Mouse (Mus musculus) stomach, embryonic 15.5 days (tissue): ENCODE data around the gene Rdh11. TPM values are rescaled to one million over a fixed set of nuclear protein-coding genes. Genes with fewer than 3 reads are reported as not detected.

Experiments
- ATAC-seq: fragments of 200-750 bp; cut with Nextera tagmentation; 2 replicates; pipeline ENCODE4 v1.8.0; 2017; ENCODE audit warnings: low read depth, moderate number of reproducible peaks, moderate TSS enrichment; ENCODE audit not compliant: insufficient read depth, low FRiP score
- H3K27ac ChIP-seq: fragments of 300-500 bp; sonication (generic); 2 replicates; pipeline ENCODE4 v1.5.1; 2015; ENCODE audit warnings: mild to moderate bottlenecking, inconsistent platforms
- H3K27me3 ChIP-seq: fragments of 300-500 bp; sonication (generic); replicated peaks from 2 replicates; pipeline ENCODE4 v1.6.1; 2015; ENCODE audit warnings: inconsistent platforms
- H3K36me3 ChIP-seq: fragments of 300-500 bp; sonication (generic); 2 replicates; pipeline ENCODE4 v1.6.1; 2015; ENCODE audit warnings: inconsistent platforms
- H3K4me1 ChIP-seq: fragments of 300-500 bp; sonication (generic); 2 replicates; pipeline ENCODE4 v1.6.1; 2015; ENCODE audit warnings: inconsistent platforms
- H3K4me2 ChIP-seq: fragments of 300-500 bp; sonication (generic); 2 replicates; pipeline ENCODE4 v1.6.1; 2015; ENCODE audit warnings: mild to moderate bottlenecking, inconsistent platforms
- H3K4me3 ChIP-seq: fragments of 300-500 bp; sonication (generic); replicated peaks from 2 replicates; pipeline ENCODE4 v1.5.1; 2015; ENCODE audit warnings: inconsistent platforms
- H3K9ac ChIP-seq: fragments of 300-500 bp; sonication (generic); 2 replicates; pipeline ENCODE4 v1.6.1; 2015; ENCODE audit warnings: inconsistent platforms
- H3K9me3 ChIP-seq: fragments of 300-500 bp; sonication (generic); 2 replicates; pipeline ENCODE4 v1.6.1; 2016; ENCODE audit warnings: inconsistent platforms
- WGBS: fragments of 180-500 bp; shearing (Covaris S2); methylation state at CpG from one replicate; pipeline ENCODE4 v1.1.7; 2015; 5-methylcytosine and 5-hydroxymethylcytosine counted together
- polyA plus RNA-seq: library from polyadenylated mRNA; unstranded; fragments of >200 nt; fragmentation: Nextera tagmentation; extraction: Ambion mirVana; gene quantifications from 2 replicates; pipeline ENCODE4 v1.2.1, GENCODE M21; 2015

Gene Rdh11
- polyA plus RNA-seq, 1 experiment from 2014 or later = 27.0 TPM

DNA sequence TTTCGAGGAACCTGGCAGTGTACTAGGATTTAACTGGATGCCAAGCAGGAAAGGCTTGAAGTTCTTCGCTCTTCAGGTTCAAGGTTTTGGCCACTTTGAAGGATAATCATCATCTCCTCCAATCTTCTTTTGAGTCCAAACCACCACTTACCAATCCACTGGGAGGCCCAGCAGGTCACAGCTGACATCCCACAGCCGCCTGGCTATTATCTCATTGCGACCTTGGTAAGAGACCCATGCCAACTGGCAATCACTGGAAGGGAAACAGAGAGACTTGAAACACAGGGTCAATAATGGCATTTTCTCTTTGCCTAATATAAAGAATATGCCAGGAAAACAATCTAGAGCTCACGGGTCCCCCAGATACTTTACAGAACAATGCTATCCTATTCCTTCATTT, 16.1 kb downstream of the Rdh11 start:
- no peaks in the 10 kb centered on the region for H3K4me1 ChIP-seq
- 91% methylated on average over 5 of the region's 5 CpGs for WGBS
- peaks cover 8% of the 10 kb centered on the region; the same call in 1 of the 2 replicates for H3K36me3 ChIP-seq
- no peak for ATAC-seq
- no peak overlapping the region for H3K4me2 ChIP-seq
- H3K27ac ChIP-seq = no peak overlapping the region
- no peaks in the 10 kb centered on the region for H3K27me3 ChIP-seq
- no peaks in the 10 kb centered on the region for H3K9me3 ChIP-seq
- H3K9ac ChIP-seq = no peak overlapping the region
- no peak overlapping the region for H3K4me3 ChIP-seq

DNA sequence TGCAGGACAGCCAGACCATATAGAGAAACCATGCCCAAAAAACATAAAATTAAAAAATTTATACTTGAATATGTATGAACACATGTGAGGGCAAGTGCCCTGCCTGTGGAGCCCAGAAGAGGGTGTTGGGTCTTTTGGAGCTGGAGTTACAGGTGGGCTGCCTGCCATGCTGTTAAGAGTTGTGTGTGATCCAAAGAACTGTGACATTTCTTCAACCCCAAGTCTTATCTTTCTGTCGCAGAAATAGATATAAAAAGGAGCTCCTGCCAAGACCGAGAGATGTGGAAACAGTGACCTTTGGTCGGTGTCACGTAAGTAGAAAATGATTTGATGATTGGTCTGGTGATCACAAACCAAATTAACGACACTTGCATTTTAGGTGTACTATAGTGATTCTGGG, 18.4 kb downstream of the Rdh11 start:
- Histone ChIP-seq H3K4me3 (no peak overlapping the region), H3K4me2 (no peak overlapping the region), H3K27me3 (no peaks in the 10 kb centered on the region), H3K27ac (no peak overlapping the region), H3K36me3 (peaks cover 8% of the 10 kb centered on the region; the same call in 1 of the 2 replicates), H3K9ac (no peak overlapping the region), H3K4me1 (peaks cover 2% of the 10 kb centered on the region; the same call in 1 of the 2 replicates), H3K9me3 (no peaks in the 10 kb centered on the region)
- no peak for ATAC-seq
- WGBS = 74% methylated on average over 5 of the region's 5 CpGs

DNA sequence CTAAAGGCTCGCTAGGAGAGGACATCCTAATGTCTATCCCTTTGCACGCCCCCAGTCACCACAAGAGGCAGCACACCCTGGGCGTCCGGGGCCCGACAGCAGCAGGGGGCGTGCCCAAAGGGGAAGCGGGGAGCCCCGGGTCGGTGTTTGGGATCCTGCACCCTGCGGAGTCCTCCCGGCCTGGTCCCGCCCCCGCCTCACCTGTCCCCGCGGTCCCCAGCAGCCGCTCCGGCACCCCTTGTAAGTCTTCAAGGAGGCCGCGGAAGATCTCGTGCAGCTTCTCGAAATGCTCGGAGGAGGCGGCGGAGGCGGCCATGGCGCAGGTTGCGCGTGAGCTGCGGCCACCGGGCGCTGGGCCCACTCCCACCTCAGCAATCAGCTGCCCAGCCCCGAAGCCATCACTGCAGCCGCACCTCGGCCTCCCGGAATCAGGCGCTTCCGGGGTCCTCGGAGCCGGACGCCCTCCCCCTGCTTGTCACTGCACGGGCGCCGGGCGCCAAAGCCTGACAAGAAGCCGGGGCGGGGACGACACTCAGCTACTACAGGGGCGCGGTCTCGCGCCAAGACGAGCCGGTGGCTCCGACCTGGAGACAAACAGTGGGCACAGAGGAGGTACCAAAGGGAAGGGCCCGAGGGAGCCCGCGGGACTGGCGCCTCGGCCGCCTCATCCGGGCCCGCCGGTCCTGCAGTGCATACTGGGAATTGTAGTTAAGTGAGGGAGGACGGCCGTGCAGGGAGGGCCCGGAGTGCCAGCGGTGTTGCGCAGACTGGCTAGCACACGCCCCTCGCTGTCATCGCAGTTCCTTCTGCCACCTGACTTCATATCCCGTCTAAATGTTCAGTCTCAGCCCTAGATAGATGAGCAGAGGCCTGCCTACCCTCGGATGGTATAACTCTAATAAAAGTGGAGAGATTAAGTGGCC, 19.8 kb downstream of the Rdh11 start, which contains the start of gene Vti1b:
Gene Vti1b (minus strand): TSS at position 649 of the 923 bp plus-strand sequence.
- ATAC-seq = peak; percentile 96
- Histone ChIP-seq H3K36me3 (peaks cover 8% of the 10 kb centered on the region; the same call in 1 of the 2 replicates), H3K4me1 (peaks cover 2% of the 10 kb centered on the region; the same call in 1 of the 2 replicates), H3K4me3 (peak within 1 kb of the TSS; percentile 81), H3K27ac (peak within 1 kb of the TSS; percentile 93), H3K9ac (peak within 1 kb of the TSS; percentile 70), H3K27me3 (no peaks in the 10 kb centered on the region), H3K4me2 (peak within 1 kb of the TSS; percentile 62), H3K9me3 (no peaks in the 10 kb centered on the region)
- WGBS = under 1% methylated on average over 72 of the region's 73 CpGs

DNA sequence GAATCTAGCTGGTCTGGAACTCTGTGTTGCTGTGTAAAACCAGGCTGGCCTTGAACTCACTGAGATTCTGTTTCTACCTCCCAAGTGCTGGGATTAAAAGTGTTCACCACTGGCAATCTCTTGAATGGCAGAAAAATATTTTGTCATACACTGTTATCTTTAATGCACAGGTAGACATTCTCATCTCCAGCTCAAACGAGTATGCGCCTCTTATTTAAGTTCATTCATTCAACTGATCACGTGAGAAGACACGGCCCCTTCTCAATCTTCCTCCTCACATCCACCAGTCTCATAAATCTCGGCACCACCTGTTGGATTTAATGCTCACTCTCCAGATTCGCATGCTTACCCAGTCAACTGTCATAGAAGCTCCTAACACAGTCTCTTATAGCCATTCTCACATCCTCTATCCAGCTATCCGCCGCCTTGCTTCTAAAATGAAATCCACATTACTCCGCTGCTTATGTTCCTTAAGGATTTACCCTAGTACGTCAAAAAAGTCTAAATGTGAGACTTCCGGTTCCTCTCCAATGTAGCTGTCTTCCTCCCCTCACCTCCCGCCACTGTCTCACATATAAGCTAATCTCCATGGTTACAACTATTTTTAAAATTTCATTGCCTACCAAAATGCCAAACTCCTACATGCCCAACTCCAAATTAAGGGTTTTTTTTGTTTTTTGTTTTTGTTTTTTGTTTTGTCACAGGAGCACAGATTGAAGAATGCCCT, 20.7 kb downstream of the Rdh11 start:
- Histone ChIP-seq H3K9ac (peak overlapping the region; percentile 70), H3K36me3 (peaks cover 8% of the 10 kb centered on the region; the same call in 1 of the 2 replicates), H3K9me3 (no peaks in the 10 kb centered on the region), H3K27me3 (no peaks in the 10 kb centered on the region), H3K4me3 (peak overlapping the region; percentile 81), H3K27ac (peak overlapping the region; percentile 93), H3K4me2 (peak overlapping the region; percentile 62), H3K4me1 (peaks cover 2% of the 10 kb centered on the region; the same call in 1 of the 2 replicates)
- ATAC-seq = no peak
- 25% methylated on average over 12 of the region's 12 CpGs for WGBS

DNA sequence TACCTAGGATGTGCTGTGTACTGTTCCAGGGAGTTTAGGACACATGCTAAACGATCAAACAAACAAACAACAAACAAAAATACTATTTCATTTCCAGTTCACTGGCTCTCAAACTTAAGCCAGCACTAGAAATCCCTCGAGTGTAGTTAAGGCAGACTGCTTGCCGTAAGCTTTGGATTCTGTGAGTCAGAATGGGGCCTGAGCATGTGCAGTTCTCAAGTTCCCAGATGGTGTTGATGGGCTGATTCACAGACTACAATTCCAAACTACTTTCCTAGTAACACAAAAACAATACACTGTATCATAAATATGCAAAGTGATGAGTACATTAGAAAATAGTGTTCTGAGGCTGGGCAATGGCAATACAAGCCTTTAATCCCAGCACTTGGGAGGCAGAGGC, 21.7 kb downstream of the Rdh11 start:
- WGBS = 73% methylated on average over 3 of the region's 3 CpGs
- no peaks in the 10 kb centered on the region for H3K27me3 ChIP-seq
- no peak for ATAC-seq
- no peak overlapping the region for H3K4me3 ChIP-seq
- no peaks in the 10 kb centered on the region for H3K9me3 ChIP-seq
- H3K4me1 ChIP-seq = peaks cover 2% of the 10 kb centered on the region; the same call in 1 of the 2 replicates
- H3K4me2 ChIP-seq = no peak overlapping the region
- peaks cover under 1% of the 10 kb centered on the region; the same call in 1 of the 2 replicates for H3K36me3 ChIP-seq
- H3K27ac ChIP-seq = no peak overlapping the region
- no peak overlapping the region for H3K9ac ChIP-seq

DNA sequence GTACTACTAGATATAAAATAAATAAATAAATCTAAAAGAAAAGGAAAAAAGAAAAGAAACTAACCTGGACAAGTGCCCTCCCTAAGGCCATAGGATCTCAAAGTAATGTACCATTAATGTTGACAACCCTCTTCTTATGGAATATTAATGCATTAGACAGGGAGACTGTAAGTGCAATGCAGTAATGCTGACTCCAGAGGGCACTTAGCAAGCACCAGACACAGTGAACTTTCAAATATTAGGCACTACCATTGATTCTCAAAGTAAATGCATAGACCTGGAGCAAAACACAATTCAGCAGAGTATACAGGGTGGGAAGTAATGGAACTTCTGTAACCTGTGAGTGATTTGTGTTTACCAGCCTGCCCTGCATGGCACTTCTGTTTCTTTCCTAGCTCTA, 22.9 kb downstream of the Rdh11 start:
- Histone ChIP-seq H3K9me3 (no peaks in the 10 kb centered on the region), H3K27me3 (no peaks in the 10 kb centered on the region), H3K36me3 (0 out of 2 replicates have a peak, but pooled peaks cover 4% of the 10 kb centered on the region), H3K4me1 (peaks cover 2% of the 10 kb centered on the region; the same call in 1 of the 2 replicates), H3K4me3 (no peak overlapping the region), H3K4me2 (no peak overlapping the region), H3K27ac (no peak overlapping the region), H3K9ac (no peak overlapping the region)
- ATAC-seq = no peak

DNA sequence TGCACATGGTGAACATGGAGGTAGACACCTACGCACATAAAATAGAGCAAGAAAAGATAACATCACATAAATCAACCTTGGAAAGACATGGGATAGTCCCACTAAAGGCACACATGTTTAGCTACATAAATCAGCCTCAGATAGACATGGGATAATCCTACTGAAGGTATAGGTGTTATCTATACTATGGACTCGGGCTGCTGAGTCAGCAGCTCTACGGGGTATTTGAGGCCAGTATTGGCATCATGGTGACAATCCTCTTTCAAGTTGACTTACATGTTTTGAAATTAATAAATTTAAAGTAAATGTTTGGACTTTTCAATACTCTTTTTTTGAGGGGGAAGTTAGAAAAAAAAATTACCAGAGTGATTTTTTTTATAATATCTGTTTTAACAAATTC, 29.2 kb downstream of the Rdh11 start:
- Histone ChIP-seq H3K36me3 (peaks cover 29% of the 10 kb centered on the region; the same call in 1 of the 2 replicates), H3K9ac (no peak overlapping the region), H3K27me3 (no peaks in the 10 kb centered on the region), H3K27ac (no peak overlapping the region), H3K4me2 (no peak overlapping the region), H3K9me3 (no peaks in the 10 kb centered on the region), H3K4me1 (no peaks in the 10 kb centered on the region), H3K4me3 (no peak overlapping the region)
- WGBS = 90% methylated on average over 3 of the region's 3 CpGs
- ATAC-seq = no peak

DNA sequence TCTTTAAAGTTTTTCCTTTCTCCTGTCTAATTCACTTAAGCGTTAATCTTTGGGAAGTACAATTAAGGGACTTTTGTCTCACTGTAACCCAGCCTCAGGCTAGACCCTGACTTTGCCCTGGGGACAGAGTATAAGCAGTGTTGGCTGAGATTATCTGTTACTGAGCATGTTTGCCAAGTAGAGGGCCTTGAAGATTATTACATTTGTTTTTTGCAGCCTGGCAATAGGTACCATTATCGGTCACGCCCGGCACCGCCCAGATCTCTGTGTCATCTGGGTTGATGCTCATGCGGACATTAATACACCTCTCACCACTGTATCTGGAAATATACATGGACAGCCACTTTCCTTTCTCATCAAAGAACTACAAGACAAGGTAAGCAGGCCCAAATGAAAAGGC, 42.4 kb downstream of the Rdh11 start:
- ATAC-seq = no peak
- no peak overlapping the region for H3K4me3 ChIP-seq
- no peak overlapping the region for H3K27ac ChIP-seq
- no peaks in the 10 kb centered on the region for H3K36me3 ChIP-seq
- no peak overlapping the region for H3K4me2 ChIP-seq
- no peaks in the 10 kb centered on the region for H3K4me1 ChIP-seq
- 89% methylated on average over 6 of the region's 6 CpGs for WGBS
- no peak overlapping the region for H3K9ac ChIP-seq
- H3K9me3 ChIP-seq = no peaks in the 10 kb centered on the region
- H3K27me3 ChIP-seq = no peaks in the 10 kb centered on the region

DNA sequence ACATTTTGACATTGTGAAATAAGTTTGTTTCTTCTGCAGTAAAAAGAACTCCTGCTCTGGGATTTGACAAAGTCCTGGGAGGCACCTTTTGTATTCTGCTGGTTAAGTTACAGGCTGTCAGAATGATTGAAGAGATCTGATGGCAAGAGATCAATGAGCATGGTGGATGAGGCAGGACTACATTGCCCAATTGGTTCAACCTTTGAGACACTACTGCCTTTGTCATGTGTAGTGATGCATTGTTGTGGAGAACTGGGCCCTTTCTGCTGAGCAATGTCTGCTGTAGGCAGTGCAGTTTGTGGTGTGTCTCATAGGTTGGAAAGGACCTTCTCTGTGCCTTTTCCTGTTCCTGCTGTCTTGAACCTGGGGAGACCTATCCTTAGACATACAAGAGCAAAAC, 50.7 kb downstream of the Rdh11 start:
- Histone ChIP-seq H3K9me3 (no peaks in the 10 kb centered on the region), H3K4me1 (no peaks in the 10 kb centered on the region), H3K27ac (no peak overlapping the region), H3K4me3 (no peak overlapping the region), H3K4me2 (no peak overlapping the region), H3K36me3 (no peaks in the 10 kb centered on the region), H3K27me3 (no peaks in the 10 kb centered on the region), H3K9ac (no peak overlapping the region)
- no peak for ATAC-seq

DNA sequence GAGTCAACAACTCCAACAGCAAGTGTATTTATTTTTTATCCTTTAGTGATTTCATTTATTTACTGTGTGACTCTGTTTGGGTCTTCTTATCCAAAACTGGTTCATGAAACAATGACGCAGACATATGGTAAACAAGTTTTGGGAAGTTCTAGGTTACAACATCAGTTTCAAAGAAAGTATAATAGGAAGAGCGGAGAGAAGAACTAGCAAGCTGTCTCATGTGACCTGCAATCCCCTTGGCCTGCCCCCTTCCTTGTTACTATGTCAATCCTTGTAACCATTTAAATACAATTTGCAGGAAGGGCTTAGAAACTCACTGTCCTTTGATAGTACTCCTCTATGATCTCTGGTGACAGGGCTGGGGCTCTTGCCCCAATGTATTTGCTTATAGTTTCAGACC, 51.3 kb downstream of the Rdh11 start:
- no peaks in the 10 kb centered on the region for H3K36me3 ChIP-seq
- H3K9me3 ChIP-seq = no peaks in the 10 kb centered on the region
- H3K27me3 ChIP-seq = no peaks in the 10 kb centered on the region
- H3K4me3 ChIP-seq = no peak overlapping the region
- H3K4me1 ChIP-seq = no peaks in the 10 kb centered on the region
- no peak overlapping the region for H3K4me2 ChIP-seq
- H3K9ac ChIP-seq = no peak overlapping the region
- H3K27ac ChIP-seq = no peak overlapping the region
- WGBS = 86% methylated on average over 2 of the region's 2 CpGs
- no peak for ATAC-seq

DNA sequence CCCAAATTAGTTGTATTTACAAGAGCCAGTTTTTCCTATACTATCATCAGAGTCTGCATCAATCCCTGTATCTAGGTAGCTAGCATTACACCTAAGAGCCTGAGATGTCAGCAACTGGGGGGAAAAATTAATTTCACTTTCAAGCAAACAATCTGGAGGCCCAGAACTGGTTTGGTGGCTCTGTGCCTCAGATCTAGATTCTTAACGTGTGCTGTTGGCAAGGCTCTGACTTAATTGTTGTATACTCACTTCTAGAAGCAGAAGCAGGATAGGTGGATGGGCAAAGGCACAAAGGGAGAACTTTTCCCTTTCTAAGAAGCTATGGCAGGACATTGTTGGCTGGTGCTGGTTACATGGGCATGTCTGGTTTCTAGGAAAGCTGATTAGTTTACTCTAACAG, 52.7 kb downstream of the Rdh11 start:
- WGBS = 38% methylated on average over 1 of the region's 1 CpGs
- no peak for ATAC-seq
- no peak overlapping the region for H3K4me3 ChIP-seq

DNA sequence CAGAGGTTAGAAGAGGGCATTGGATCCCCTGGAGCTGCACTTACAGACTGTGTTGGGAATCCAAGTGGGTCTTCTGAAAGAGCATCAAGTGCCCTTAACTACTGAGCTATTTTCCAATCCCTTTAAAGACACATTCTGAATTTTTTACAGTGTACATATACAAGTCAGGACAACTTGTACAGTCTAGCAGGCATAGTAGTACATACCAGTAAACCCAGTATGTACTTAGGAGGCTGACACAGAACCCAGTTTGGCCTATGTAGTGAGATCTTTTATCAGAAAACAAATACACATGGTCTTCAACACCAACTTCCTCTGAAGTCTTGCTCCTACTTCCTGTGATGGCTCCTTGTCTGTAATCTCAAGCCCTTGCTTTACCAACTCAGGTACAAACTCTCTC, 53.1 kb downstream of the Rdh11 start:
- no peak overlapping the region for H3K4me2 ChIP-seq
- H3K4me3 ChIP-seq = no peak overlapping the region
- H3K27me3 ChIP-seq = no peaks in the 10 kb centered on the region
- H3K9me3 ChIP-seq = no peaks in the 10 kb centered on the region
- ATAC-seq = no peak
- H3K36me3 ChIP-seq = no peaks in the 10 kb centered on the region
- no peaks in the 10 kb centered on the region for H3K4me1 ChIP-seq
- H3K27ac ChIP-seq = no peak overlapping the region
- H3K9ac ChIP-seq = no peak overlapping the region

More for the DNA sequence above, 52.7 kb downstream of the Rdh11 start:
- Histone ChIP-seq H3K4me1 (no peaks in the 10 kb centered on the region), H3K27ac (no peak overlapping the region), H3K36me3 (no peaks in the 10 kb centered on the region), H3K27me3 (no peaks in the 10 kb centered on the region), H3K4me2 (no peak overlapping the region), H3K9ac (no peak overlapping the region), H3K9me3 (no peaks in the 10 kb centered on the region)
